Mouse (Mus musculus) macrophage (primary cell): ENCODE results near the gene Toe1. TPM values are rescaled to one million over a fixed set of nuclear protein-coding genes. Genes with fewer than 3 reads are reported as not detected.
"Not testable (repeated sequence)": the region's sequence is repeated elsewhere in the genome, so short reads cannot be mapped to it uniquely, and the experiment has no call there.

ENCODE experiments used
- H3K27ac ChIP-seq: fragments of 350-480 bp; formaldehyde crosslinking; 2 replicates; pipeline ENCODE4 v1.9.0; 2021
- H3K36me3 ChIP-seq: fragments of 350-480 bp; formaldehyde crosslinking; 2 replicates; pipeline ENCODE4 v1.9.0; 2021; ENCODE audit errors: inconsistent target
- H3K4me3 ChIP-seq: fragments of 350-480 bp; formaldehyde crosslinking; 2 replicates; pipeline ENCODE4 v1.9.0; 2021; ENCODE audit errors: inconsistent target
- H3K79me2 ChIP-seq: fragments of 350-480 bp; formaldehyde crosslinking; 2 replicates; pipeline ENCODE4 v1.9.0; 2021; ENCODE audit errors: inconsistent target
- WGBS: methylation state at CpG from one replicate; pipeline ENCODE4 v1.1.7; 2026; ENCODE audit warnings: inconsistent platforms; ENCODE audit not compliant: missing documents; 5-methylcytosine and 5-hydroxymethylcytosine counted together
- polyA plus RNA-seq: library from polyadenylated mRNA; stranded (reverse); fragments of 250-400 nt; gene quantifications from 3 replicates; pipeline ENCODE4 v1.2.4, GENCODE M21; 2018; ENCODE audit warnings: inconsistent platforms
- total RNA-seq, 78 experiments: library from RNA; depleted of rRNA; stranded (reverse); fragments of 250-400 nt; gene quantifications; 1 replicate in 9 of 78; 2 replicates in 24 of 78; 3 replicates in 43 of 78; 4 replicates in 2 of 78; pipeline ENCODE4 v1.2.4; 2018; ENCODE audit warnings: inconsistent platforms in 56 of 78

The Toe1 gene
- 10 to 100 TPM; 12.7 to 30.4 (median 20.6) TPM for total RNA-seq (2018; cell fraction: chromatin; rRNA removed)
- total RNA-seq (2018; cell fraction: cytosol; rRNA removed), result 10 to 100 TPM in 15 of 26 experiments, 1 to 10 TPM in 11; 5.9 to 13.4 (median 10.2) TPM
- 10 to 100 TPM; 10.1 to 26.2 (median 17.3) TPM for total RNA-seq (2018; cell fraction: nucleus; rRNA removed)
- polyA plus RNA-seq, result 7.1 to 13.7 TPM (median 11.5 TPM) in 3 replicates

GRCm38 (mm10) chr4:116807197-116808129, at the start of gene Toe1, which contains the start of gene Mutyh:
Gene Toe1 (minus strand): TSS chr4:116807640.
Gene Mutyh (plus strand): TSS chr4:116807723.
- Histone ChIP-seq H3K27ac (peak within 1 kb of the TSS; percentile 89), H3K36me3 (peaks cover 33% of the 10 kb centered on the region), H3K4me3 (peak within 1 kb of the TSS; percentile 77), H3K79me2 (peaks cover 19% of the 10 kb centered on the region)
- under 1% methylated on average over 56 of the region's 58 CpGs for WGBS

- 93% methylated on average over 10 of the region's 10 CpGs for WGBS
- Histone ChIP-seq H3K79me2 (no peaks in the 10 kb centered on the region), H3K4me3 (no peak overlapping the region)
Observed at GRCm38 (mm10) chr4:116857203-116857602, 49.8 kb upstream of the Toe1 start.

GRCm38 (mm10) chr4:116854286-116854685, 46.8 kb upstream of the Toe1 start:
- Histone ChIP-seq H3K36me3 (no peaks in the 10 kb centered on the region), H3K27ac (no peak overlapping the region), H3K4me3 (no peak overlapping the region), H3K79me2 (no peaks in the 10 kb centered on the region)
- 73% methylated on average over 2 of the region's 2 CpGs for WGBS

More at GRCm38 (mm10) chr4:116857203-116857602, 49.8 kb upstream of the Toe1 start:
- Histone ChIP-seq H3K27ac (no peak overlapping the region), H3K36me3 (no peaks in the 10 kb centered on the region)

GRCm38 (mm10) chr4:116849901-116850300, 42.5 kb upstream of the Toe1 start:
- Histone ChIP-seq H3K4me3 (no peak overlapping the region), H3K36me3 (no peaks in the 10 kb centered on the region), H3K79me2 (no peaks in the 10 kb centered on the region), H3K27ac (no peak overlapping the region)
- 81% methylated on average over 3 of the region's 3 CpGs for WGBS

- Histone ChIP-seq H3K27ac (no peak overlapping the region), H3K4me3 (no peak overlapping the region), H3K36me3 (no peaks in the 10 kb centered on the region), H3K79me2 (no peaks in the 10 kb centered on the region)
- 97% methylated on average over 3 of the region's 3 CpGs for WGBS
Observed at GRCm38 (mm10) chr4:116844324-116844723, 36.9 kb upstream of the Toe1 start.

GRCm38 (mm10) chr4:116840841-116841240, 33.4 kb upstream of the Toe1 start:
- H3K36me3 ChIP-seq, result no peaks in the 10 kb centered on the region
- no peak overlapping the region for H3K4me3 ChIP-seq
- no peaks in the 10 kb centered on the region for H3K79me2 ChIP-seq
- H3K27ac ChIP-seq, result no peak overlapping the region
- WGBS, result 86% methylated on average over 6 of the region's 6 CpGs

- WGBS, result 37% methylated on average over 15 of the region's 29 CpGs
- H3K27ac ChIP-seq, H3K36me3 ChIP-seq, H3K4me3 ChIP-seq, H3K79me2 ChIP-seq: not testable (repeated sequence)
Observed at GRCm38 (mm10) chr4:116840096-116840495, 32.7 kb upstream of the Toe1 start.

GRCm38 (mm10) chr4:116838999-116839398, 31.6 kb upstream of the Toe1 start:
- WGBS, result 76% methylated on average over 2 of the region's 2 CpGs
- H3K4me3 ChIP-seq, result no peak overlapping the region
- no peaks in the 10 kb centered on the region for H3K36me3 ChIP-seq
- H3K27ac ChIP-seq, result no peak overlapping the region
- H3K79me2 ChIP-seq, result no peaks in the 10 kb centered on the region

GRCm38 (mm10) chr4:116830070-116830368, 22.6 kb upstream of the Toe1 start:
- Histone ChIP-seq H3K27ac (no peak overlapping the region), H3K36me3 (no peaks in the 10 kb centered on the region), H3K79me2 (no peaks in the 10 kb centered on the region), H3K4me3 (no peak overlapping the region)
- WGBS, result 85% methylated on average over 6 of the region's 6 CpGs

- WGBS, result 86% methylated on average over 6 of the region's 6 CpGs
- Histone ChIP-seq H3K27ac (no peak overlapping the region), H3K36me3 (no peaks in the 10 kb centered on the region), H3K4me3 (no peak overlapping the region), H3K79me2 (no peaks in the 10 kb centered on the region)
Observed at GRCm38 (mm10) chr4:116829364-116830069, 22.1 kb upstream of the Toe1 start.

GRCm38 (mm10) chr4:116827819-116828218, 20.4 kb upstream of the Toe1 start:
- Histone ChIP-seq H3K36me3 (no peaks in the 10 kb centered on the region), H3K4me3 (no peak overlapping the region), H3K27ac (no peak overlapping the region), H3K79me2 (no peaks in the 10 kb centered on the region)
- 0% methylated on average over 4 of the region's 4 CpGs for WGBS

- Histone ChIP-seq H3K4me3 (peak overlapping the region; percentile 47), H3K36me3 (no peaks in the 10 kb centered on the region), H3K27ac (no peak overlapping the region; the same call in 1 of the 2 replicates), H3K79me2 (no peaks in the 10 kb centered on the region)
- WGBS, result 3% methylated on average over 29 of the region's 29 CpGs
Observed at GRCm38 (mm10) chr4:116824541-116825004, 17.1 kb upstream of the Toe1 start.

GRCm38 (mm10) chr4:116821694-116822016, 14.2 kb upstream of the Toe1 start, which contains the start of gene Hpdl:
Gene Hpdl (minus strand): TSS chr4:116821707.
- 11% methylated on average over 9 of the region's 9 CpGs for WGBS
- no peak within 1 kb of the TSS for H3K27ac ChIP-seq
- H3K79me2 ChIP-seq, result no peaks in the 10 kb centered on the region
- H3K36me3 ChIP-seq, result no peaks in the 10 kb centered on the region
- H3K4me3 ChIP-seq, result peak within 1 kb of the TSS; percentile 50

- peak overlapping the region; percentile 50 for H3K4me3 ChIP-seq
- 1% methylated on average over 51 of the region's 51 CpGs for WGBS
Observed at GRCm38 (mm10) chr4:116820902-116821693, 13.7 kb upstream of the Toe1 start.

More at GRCm38 (mm10) chr4:116820902-116821693, 13.7 kb upstream of the Toe1 start:
- H3K79me2 ChIP-seq, result no peaks in the 10 kb centered on the region
- H3K36me3 ChIP-seq, result no peaks in the 10 kb centered on the region
- H3K27ac ChIP-seq, result no peak overlapping the region
